Mouse (Mus musculus) left cerebral cortex, postnatal 14 days (tissue): ENCODE measurements around the gene Sfswap. TPM values are rescaled to one million over a fixed set of nuclear protein-coding genes. Genes with fewer than 3 reads are reported as not detected.
A peak's percentile ranks its signal among the peaks of the same experiment; 100 is the strongest.
"Not testable (repeated sequence)": the region's sequence is repeated elsewhere in the genome, so short reads cannot be mapped to it uniquely, and the experiment has no call there.

ENCODE experiments used
- DNase-seq, 2 experiments: peaks; one replicate each; pipeline ENCODE4 v3.0.0; 2021 to 2022; ENCODE audit warnings: low spot score in 2 of 2, mixed read lengths in 1 of 2
- intact Hi-C: fragments of 180-260 bp; cut with DNase I; formaldehyde crosslinking; loops from one replicate; pipeline ENCODE4 v1.15.1; 2025
- long read RNA-seq, 2 experiments: library from polyadenylated mRNA; stranded (forward); transcript quantifications; one replicate each; pipeline ENCODE4 v2.0.0; 2021
- total RNA-seq, 2 experiments: library from RNA; stranded (reverse); gene quantifications; 2 replicates each; pipeline ENCODE4 v1.2.3; 2021

The Sfswap gene
- total RNA-seq = 100 to 1,000 TPM; 111 to 113 TPM
- long read RNA-seq, experiment 1, transcript Sfswap-201 (18 exons, 3,313 nt) = major isoform, 12 of 41 reads
- long read RNA-seq, experiment 1, transcript Sfswap-212 (1 exons, 3,398 nt) = minor isoform, 6 of 41 reads
- long read RNA-seq, experiment 1, partial matches to known transcripts = 18 of 41 reads
- long read RNA-seq, experiment 1, other reads (novel, unspliced or antisense) = 5 of 41 reads
- long read RNA-seq, experiment 2, transcript Sfswap-201 (18 exons, 3,313 nt) = major isoform, 6 of 39 reads
- long read RNA-seq, experiment 2, transcript Sfswap-212 (1 exons, 3,398 nt) = major isoform, 6 of 39 reads
- long read RNA-seq, experiment 2, partial matches to known transcripts = 14 of 39 reads
- long read RNA-seq, experiment 2, other reads (novel, unspliced or antisense) = 9 of 39 reads

- peak; percentile 79 to 83 for DNase-seq
- intact Hi-C loops = loop anchor here (5.0 kb wide), 1 partner anchor 81 kb away; the partner anchor contains the start of gene Mmp17
Observed at GRCm38 (mm10) chr5:129500722-129501634, at the start of gene Sfswap. TSS of gene Sfswap (plus strand) at chr5:129501221.

GRCm38 (mm10) chr5:129452561-129452960 lies 48.5 kb upstream of the Sfswap start:
- no peak for DNase-seq
- intact Hi-C loops = no loop called here

GRCm38 (mm10) chr5:129454802-129455528 lies 46.1 kb upstream of the Sfswap start:
- DNase-seq = peak; percentile 83 to 91
- intact Hi-C loops = no loop called here

- intact Hi-C loops = no loop called here
- no peak for DNase-seq
Observed at GRCm38 (mm10) chr5:129455529-129455896, 45.5 kb upstream of the Sfswap start.

- intact Hi-C loops = no loop called here
- no peak for DNase-seq
Observed at GRCm38 (mm10) chr5:129456579-129457140, 44.4 kb upstream of the Sfswap start.

- intact Hi-C loops = no loop called here
- no peak for DNase-seq
Observed at GRCm38 (mm10) chr5:129458109-129458508, 42.9 kb upstream of the Sfswap start.

GRCm38 (mm10) chr5:129458541-129458940 lies 42.5 kb upstream of the Sfswap start:
- intact Hi-C loops = no loop called here
- DNase-seq = no peak

GRCm38 (mm10) chr5:129460798-129461476 lies 40.1 kb upstream of the Sfswap start:
- intact Hi-C loops = no loop called here
- DNase-seq = no peak

- DNase-seq, intact Hi-C loops: not testable (repeated sequence)
Observed at GRCm38 (mm10) chr5:129463648-129464047, 37.4 kb upstream of the Sfswap start.

- intact Hi-C loops = no loop called here
- DNase-seq = peak; percentile 59 to 79
Observed at GRCm38 (mm10) chr5:129465788-129466187, 35.2 kb upstream of the Sfswap start.

- intact Hi-C loops = no loop called here
- DNase-seq = no peak
Observed at GRCm38 (mm10) chr5:129475532-129476045, 25.4 kb upstream of the Sfswap start.

- intact Hi-C loops = no loop called here
Observed at GRCm38 (mm10) chr5:129489879-129490278, 11.1 kb upstream of the Sfswap start.

GRCm38 (mm10) chr5:129501671-129502070 lies 650 bp downstream of the Sfswap start:
- no peak for DNase-seq
- intact Hi-C loops = loop anchor here (5.0 kb wide), 1 partner anchor 81 kb away; the partner anchor contains the start of gene Mmp17

More at GRCm38 (mm10) chr5:129489879-129490278, 11.1 kb upstream of the Sfswap start:
- no peak for DNase-seq

- DNase-seq = no peak
- intact Hi-C loops = loop anchor here (5.0 kb wide), 1 partner anchor 50 kb away; no protein-coding TSS in a partner anchor
Observed at GRCm38 (mm10) chr5:129506886-129507285, 5.9 kb downstream of the Sfswap start.

- intact Hi-C loops = no loop called here
- DNase-seq = no peak
Observed at GRCm38 (mm10) chr5:129518180-129518579, 17.2 kb downstream of the Sfswap start.

- no peak for DNase-seq
- intact Hi-C loops = no loop called here
Observed at GRCm38 (mm10) chr5:129518786-129519185, 17.8 kb downstream of the Sfswap start.

- no peak for DNase-seq
- intact Hi-C loops = no loop called here
Observed at GRCm38 (mm10) chr5:129519591-129519990, 18.6 kb downstream of the Sfswap start.

- peak in 1 of 2 experiments; percentile 49 for DNase-seq
- intact Hi-C loops = no loop called here
Observed at GRCm38 (mm10) chr5:129521501-129521900, 20.5 kb downstream of the Sfswap start.
